Mouse (Mus musculus) cortical plate, adult 2 months (tissue): ENCODE results near the gene Pde4c. TPM values are rescaled to one million over a fixed set of nuclear protein-coding genes. Genes with fewer than 3 reads are reported as not detected.

Experiments
- H3K27ac ChIP-seq: fragments of 200-500 bp; 2 replicates; pipeline ENCODE4 v1.5.1; 2012; ENCODE audit warnings: low read length, control low read depth, inconsistent platforms; ENCODE audit not compliant: insufficient read depth
- H3K4me1 ChIP-seq: fragments of 200-500 bp; 2 replicates; pipeline ENCODE4 v1.6.1; 2011; ENCODE audit warnings: low read length; ENCODE audit not compliant: control insufficient read depth, insufficient read depth
- H3K4me3 ChIP-seq: fragments of 200-500 bp; 2 replicates; pipeline ENCODE4 v1.5.1; 2011; ENCODE audit warnings: mild to moderate bottlenecking, low read length, control low read depth; ENCODE audit not compliant: insufficient read depth
- CTCF ChIP-seq: fragments of 200-500 bp; IDR thresholded peaks from 2 replicates; pipeline ENCODE4 v1.5.1; 2011; ENCODE audit warnings: mild to moderate bottlenecking, control low read depth, low read length; ENCODE audit not compliant: insufficient read depth; ENCODE audit errors: extremely low read depth
- POLR2A ChIP-seq: fragments of 200-500 bp; IDR thresholded peaks from 2 replicates; pipeline ENCODE4 v1.6.1; 2011; ENCODE audit warnings: mild to moderate bottlenecking, low read length, control low read depth; ENCODE audit not compliant: insufficient read depth; ENCODE audit errors: extremely low read depth
- polyA plus RNA-seq: library from polyadenylated mRNA; depleted of rRNA; stranded (reverse); fragments of >200 nt; gene quantifications from 2 replicates; pipeline ENCODE4 v1.2.3, GENCODE M21; 2012; rRNA removed

The Pde4c gene
- 4.8 and 5.9 TPM in 2 replicates for polyA plus RNA-seq

DNA sequence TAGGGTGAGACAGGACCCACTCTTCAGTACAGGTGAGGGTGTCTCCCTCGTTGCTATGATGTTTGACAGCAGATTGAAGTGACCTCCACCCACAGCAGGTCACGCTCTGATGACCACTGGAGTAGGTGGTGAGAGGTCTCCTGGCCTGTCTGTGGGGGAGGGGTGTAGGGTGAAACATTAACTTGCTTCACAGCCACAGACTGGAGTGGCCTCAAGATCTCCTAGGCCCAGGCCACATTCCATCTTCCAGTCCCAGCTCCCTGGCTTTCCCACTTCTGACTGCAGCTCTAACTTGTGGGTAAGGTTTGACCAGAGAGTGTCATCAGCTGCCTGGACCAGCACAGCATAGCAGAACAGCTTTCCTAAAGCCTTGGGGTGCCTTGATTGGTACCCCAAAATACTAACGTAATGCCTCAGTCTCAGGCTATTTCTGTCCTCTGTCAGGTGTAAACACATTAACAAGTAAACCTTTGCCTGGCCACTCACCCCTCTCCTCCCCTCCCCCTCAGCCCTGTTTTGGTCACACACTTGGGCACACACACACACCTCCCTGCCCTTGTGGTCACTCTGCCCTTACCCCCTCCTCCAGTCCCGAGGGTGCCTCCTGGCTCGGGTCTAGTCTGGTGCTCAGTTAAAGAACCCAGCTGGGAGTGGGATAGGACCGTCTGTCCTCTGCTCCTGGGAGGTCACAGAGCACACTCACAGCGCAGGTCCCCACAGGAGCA is at the start of gene Pde4c:
TSS of gene Pde4c (plus strand) at position 235 of the 725 bp plus-strand sequence.
- Histone ChIP-seq H3K4me1 (no peaks in the 10 kb centered on the region), H3K27ac (no peak within 1 kb of the TSS), H3K4me3 (no peak within 1 kb of the TSS)
- TF ChIP-seq POLR2A (no peak), CTCF (no peak)

DNA sequence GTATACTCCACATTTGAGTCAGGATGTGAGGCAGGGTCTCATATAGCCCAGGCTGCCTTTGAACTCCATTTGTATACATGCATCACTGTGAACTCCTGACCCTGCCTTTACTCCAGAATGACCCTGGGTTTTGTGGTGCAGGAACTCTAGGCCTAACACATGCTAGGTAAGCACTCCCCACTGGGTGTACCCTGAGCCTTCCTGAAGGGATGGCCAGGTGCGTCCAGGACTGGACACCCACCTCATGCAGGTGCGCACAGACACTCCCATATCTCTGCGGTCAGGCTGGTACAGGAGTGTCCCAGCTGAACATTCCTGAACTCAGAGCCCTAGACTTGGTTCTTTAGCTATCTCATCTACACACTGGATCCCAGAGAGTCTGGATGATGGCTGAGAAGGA is 49.4 kb upstream of the Pde4c start:
- peaks cover 5% of the 10 kb centered on the region for H3K4me1 ChIP-seq
- peak overlapping the region; percentile 84 for H3K27ac ChIP-seq
- TF ChIP-seq CTCF, result no peak
- no peak for TF ChIP-seq POLR2A
- H3K4me3 ChIP-seq, result peak overlapping the region; percentile 39

- H3K27ac ChIP-seq, result no peak overlapping the region
- TF ChIP-seq CTCF, result no peak
- H3K4me1 ChIP-seq, result peaks cover 5% of the 10 kb centered on the region
- no peak overlapping the region for H3K4me3 ChIP-seq
These were observed 48.8 kb upstream of the Pde4c start for GRCm38 (mm10) chr8:70674716-70675115.

DNA sequence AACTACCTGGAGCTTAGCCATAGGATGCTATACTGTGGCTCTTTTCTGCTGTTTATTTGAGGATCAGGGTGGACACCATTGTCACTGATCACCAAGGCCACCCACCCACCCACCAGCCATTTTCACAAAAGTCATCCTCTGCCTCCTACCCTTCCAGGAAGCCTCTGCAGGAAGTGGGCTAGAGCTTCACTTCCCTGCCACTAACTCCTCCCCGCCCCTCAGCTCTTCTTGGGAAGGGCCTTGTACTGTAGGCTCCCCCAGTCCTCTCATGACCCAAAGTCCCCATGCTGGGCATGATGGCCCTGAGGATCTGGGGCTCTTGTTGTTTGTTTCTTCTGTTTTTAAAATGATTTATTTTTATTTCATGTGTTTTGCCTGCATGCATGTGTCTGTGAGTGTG is 48.2 kb upstream of the Pde4c start:
- Histone ChIP-seq H3K4me3 (no peak overlapping the region), H3K4me1 (peaks cover 5% of the 10 kb centered on the region), H3K27ac (no peak overlapping the region)
- TF ChIP-seq CTCF, result no peak
- TF ChIP-seq POLR2A, result no peak

- Histone ChIP-seq H3K4me3 (no peak overlapping the region), H3K4me1 (peaks cover 7% of the 10 kb centered on the region), H3K27ac (no peak overlapping the region)
- TF ChIP-seq CTCF, result no peak
- no peak for TF ChIP-seq POLR2A
These were observed 46.0 kb upstream of the Pde4c start for GRCm38 (mm10) chr8:70677451-70678080.

GRCm38 (mm10) chr8:70678679-70679078 is 44.8 kb upstream of the Pde4c start:
- Histone ChIP-seq H3K4me3 (no peak overlapping the region), H3K27ac (no peak overlapping the region), H3K4me1 (peaks cover 7% of the 10 kb centered on the region)
- TF ChIP-seq CTCF (no peak), POLR2A (no peak)

DNA sequence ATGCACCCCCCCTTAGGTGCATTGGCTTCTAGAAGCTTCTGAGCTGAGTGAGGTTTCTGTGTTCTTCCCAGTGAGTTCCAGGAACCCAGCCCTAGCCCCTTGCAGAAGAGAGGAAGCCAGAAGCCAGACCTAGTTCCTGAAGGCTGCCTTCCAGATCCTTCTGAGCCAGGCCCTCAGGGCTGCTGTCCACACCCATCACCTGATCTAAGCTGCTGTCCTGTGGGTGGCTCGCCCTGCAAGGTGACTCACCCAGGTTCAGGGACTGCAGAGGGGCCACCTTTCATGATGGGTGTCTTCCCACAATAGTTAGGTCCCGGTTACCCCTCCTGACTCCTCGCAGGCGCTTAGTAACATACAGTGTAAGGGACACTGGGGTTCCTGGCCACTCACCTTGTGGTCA is 44.1 kb upstream of the Pde4c start:
- no peak for TF ChIP-seq POLR2A
- TF ChIP-seq CTCF, result no peak
- H3K27ac ChIP-seq, result no peak overlapping the region

GRCm38 (mm10) chr8:70680039-70680438 is 43.5 kb upstream of the Pde4c start:
- Histone ChIP-seq H3K4me1 (peaks cover 4% of the 10 kb centered on the region), H3K27ac (no peak overlapping the region), H3K4me3 (no peak overlapping the region)
- TF ChIP-seq POLR2A (no peak), CTCF (no peak)

More for the DNA sequence above, 44.1 kb upstream of the Pde4c start:
- peaks cover 4% of the 10 kb centered on the region for H3K4me1 ChIP-seq
- no peak overlapping the region for H3K4me3 ChIP-seq

- TF ChIP-seq POLR2A (no peak), CTCF (no peak)
- Histone ChIP-seq H3K4me3 (no peak overlapping the region), H3K4me1 (peaks cover 4% of the 10 kb centered on the region), H3K27ac (no peak overlapping the region)
These were observed 42.1 kb upstream of the Pde4c start for GRCm38 (mm10) chr8:70681410-70681809.

DNA sequence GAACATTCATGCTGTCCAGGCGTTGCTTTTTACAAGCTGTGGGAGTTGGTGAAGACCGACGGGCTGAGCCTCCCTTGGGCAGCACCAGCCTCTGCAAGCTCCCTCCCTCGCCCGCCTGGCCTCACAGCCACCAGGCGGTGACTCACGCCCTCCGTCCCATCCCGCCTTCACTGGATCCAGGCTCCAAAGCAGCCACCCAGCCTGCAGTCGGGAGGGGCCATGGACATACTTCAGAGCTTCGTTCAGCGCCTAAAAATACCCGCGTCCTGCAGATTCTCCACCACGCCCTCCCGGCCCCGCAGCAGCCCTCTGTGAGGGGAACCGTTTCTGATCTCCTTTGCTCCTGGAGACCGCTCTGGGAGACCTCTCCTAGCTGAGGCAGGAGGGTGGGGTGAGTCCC is 41.3 kb upstream of the Pde4c start:
- no peak overlapping the region for H3K4me3 ChIP-seq
- TF ChIP-seq CTCF, result no peak
- no peak for TF ChIP-seq POLR2A
- peak overlapping the region; percentile 39; the same call in 1 of the 2 replicates for H3K27ac ChIP-seq
- peaks cover 4% of the 10 kb centered on the region for H3K4me1 ChIP-seq

- no peak for TF ChIP-seq CTCF
- no peak for TF ChIP-seq POLR2A
- peaks cover 4% of the 10 kb centered on the region for H3K4me1 ChIP-seq
- no peak overlapping the region for H3K27ac ChIP-seq
- no peak overlapping the region for H3K4me3 ChIP-seq
These were observed 40.8 kb upstream of the Pde4c start for GRCm38 (mm10) chr8:70682692-70683091.
